Mouse (Mus musculus) intestine, embryonic 14.5 days (tissue): ENCODE results near the gene Hkdc1. TPM values are rescaled to one million over a fixed set of nuclear protein-coding genes. Genes with fewer than 3 reads are reported as not detected.

Experiments
- ATAC-seq: fragments of 200-750 bp; cut with Nextera tagmentation; replicated peaks from 2 replicates; pipeline ENCODE4 v1.8.0; 2017; ENCODE audit warnings: low read depth, moderate number of reproducible peaks, moderate TSS enrichment, moderate library complexity; ENCODE audit not compliant: low FRiP score, low TSS enrichment
- DNase-seq: peaks from one replicate; pipeline ENCODE4 v3.0.0-alpha.2; 2018; ENCODE audit warnings: low spot score
- H3K27ac ChIP-seq: fragments of 300-500 bp; sonication (generic); 2 replicates; pipeline ENCODE4 v1.5.1; 2014; ENCODE audit warnings: low read depth, mild to moderate bottlenecking, control low read depth
- H3K27me3 ChIP-seq: fragments of 300-500 bp; sonication (generic); replicated peaks from 2 replicates; pipeline ENCODE4 v1.6.1; 2014; ENCODE audit warnings: low read length, control low read depth; ENCODE audit not compliant: control insufficient read depth, insufficient read depth
- H3K36me3 ChIP-seq: fragments of 300-500 bp; sonication (generic); 2 replicates; pipeline ENCODE4 v1.6.1; 2014; ENCODE audit warnings: low read length, control low read depth; ENCODE audit not compliant: control insufficient read depth, insufficient read depth
- H3K4me1 ChIP-seq: fragments of 300-500 bp; sonication (generic); replicated peaks from 2 replicates; pipeline ENCODE4 v1.6.1; 2014; ENCODE audit warnings: low read length, control low read depth, mixed read lengths; ENCODE audit not compliant: control insufficient read depth, insufficient read depth
- H3K4me2 ChIP-seq: fragments of 300-500 bp; sonication (generic); 2 replicates; pipeline ENCODE4 v1.6.1; 2014; ENCODE audit warnings: low read length
- H3K4me3 ChIP-seq: fragments of 300-500 bp; sonication (generic); 2 replicates; pipeline ENCODE4 v1.5.1; 2014; ENCODE audit warnings: low read depth, low read length, control low read depth, mixed read lengths
- H3K9ac ChIP-seq: fragments of 300-500 bp; sonication (generic); 2 replicates; pipeline ENCODE4 v1.6.1; 2014; ENCODE audit warnings: mild to moderate bottlenecking, low read length
- H3K9me3 ChIP-seq: fragments of 300-500 bp; sonication (generic); 2 replicates; pipeline ENCODE4 v1.6.1; 2016; ENCODE audit warnings: low read length, control low read depth; ENCODE audit not compliant: control insufficient read depth
- WGBS: fragments of 180-500 bp; shearing (Covaris S2); extraction: QIAGEN DNeasy Blood & Tissue Kit; methylation state at CpG from one replicate; pipeline ENCODE4 v1.1.7; 2014; 5-methylcytosine and 5-hydroxymethylcytosine counted together
- polyA plus RNA-seq: library from polyadenylated mRNA; unstranded; fragments of >200 nt; fragmentation: Nextera tagmentation; extraction: Ambion mirVana; gene quantifications from 2 replicates; pipeline ENCODE4 v1.2.1, GENCODE M21; 2014

Gene Hkdc1
- polyA plus RNA-seq, 1 experiment from 2014 or later: 5.8 TPM

- H3K4me2 ChIP-seq: no peak overlapping the region
- no peak for DNase-seq
- peak overlapping the region; percentile 51; the same call in 1 of the 2 replicates for H3K27ac ChIP-seq
These were observed 3.0 kb upstream of the Hkdc1 start for GRCm38 (mm10) chr10:62425081-62425871.

GRCm38 (mm10) chr10:62421127-62421526 is 1.2 kb downstream of the Hkdc1 start:
- 79% methylated on average over 3 of the region's 3 CpGs for WGBS
- Histone ChIP-seq H3K4me2 (no peak overlapping the region), H3K4me3 (no peak overlapping the region)

More at GRCm38 (mm10) chr10:62425081-62425871, 3.0 kb upstream of the Hkdc1 start:
- ATAC-seq: no peak
- Histone ChIP-seq H3K9me3 (no peaks in the 10 kb centered on the region), H3K9ac (no peak overlapping the region), H3K27me3 (no peaks in the 10 kb centered on the region), H3K4me3 (no peak overlapping the region), H3K36me3 (peaks cover 26% of the 10 kb centered on the region), H3K4me1 (peaks cover 9% of the 10 kb centered on the region)
- 32% methylated on average over 9 of the region's 9 CpGs for WGBS

GRCm38 (mm10) chr10:62420399-62420798 is 1.9 kb downstream of the Hkdc1 start:
- ATAC-seq: no peak
- 54% methylated on average over 6 of the region's 6 CpGs for WGBS
- no peak overlapping the region for H3K4me3 ChIP-seq

More at GRCm38 (mm10) chr10:62421127-62421526, 1.2 kb downstream of the Hkdc1 start:
- DNase-seq (no peak), ATAC-seq (no peak)
- H3K4me1 ChIP-seq: peaks cover 9% of the 10 kb centered on the region
- H3K27me3 ChIP-seq: no peaks in the 10 kb centered on the region
- H3K27ac ChIP-seq: peak overlapping the region; percentile 22; the same call in 1 of the 2 replicates
- H3K36me3 ChIP-seq: no peaks in the 10 kb centered on the region
- H3K9ac ChIP-seq: no peak overlapping the region
- H3K9me3 ChIP-seq: no peaks in the 10 kb centered on the region

GRCm38 (mm10) chr10:62419422-62419821 is 2.9 kb downstream of the Hkdc1 start:
- H3K9ac ChIP-seq: no peak overlapping the region
- no peak overlapping the region for H3K4me2 ChIP-seq

More at GRCm38 (mm10) chr10:62420399-62420798, 1.9 kb downstream of the Hkdc1 start:
- Histone ChIP-seq H3K9ac (no peak overlapping the region), H3K27ac (peak overlapping the region; percentile 22; the same call in 1 of the 2 replicates), H3K36me3 (no peaks in the 10 kb centered on the region), H3K4me1 (peaks cover 2% of the 10 kb centered on the region; the same call in 1 of the 2 replicates), H3K9me3 (no peaks in the 10 kb centered on the region), H3K27me3 (no peaks in the 10 kb centered on the region), H3K4me2 (no peak overlapping the region; the same call in 1 of the 2 replicates)
- no peak for DNase-seq

GRCm38 (mm10) chr10:62418831-62419356 is 3.4 kb downstream of the Hkdc1 start:
- H3K4me2 ChIP-seq: no peak overlapping the region
- 75% methylated on average over 7 of the region's 7 CpGs for WGBS

More at GRCm38 (mm10) chr10:62419422-62419821, 2.9 kb downstream of the Hkdc1 start:
- DNase-seq: no peak
- no peaks in the 10 kb centered on the region for H3K9me3 ChIP-seq
- H3K27me3 ChIP-seq: no peaks in the 10 kb centered on the region
- ATAC-seq: no peak
- H3K36me3 ChIP-seq: no peaks in the 10 kb centered on the region
- 73% methylated on average over 5 of the region's 5 CpGs for WGBS
- H3K4me3 ChIP-seq: no peak overlapping the region
- no peaks in the 10 kb centered on the region for H3K4me1 ChIP-seq
- no peak overlapping the region for H3K27ac ChIP-seq

GRCm38 (mm10) chr10:62413606-62413982 is 8.7 kb downstream of the Hkdc1 start:
- WGBS: 23% methylated on average over 4 of the region's 4 CpGs
- Histone ChIP-seq H3K27me3 (no peaks in the 10 kb centered on the region), H3K9ac (no peak overlapping the region), H3K27ac (peak overlapping the region; percentile 75), H3K4me1 (peaks cover 7% of the 10 kb centered on the region; the same call in 1 of the 2 replicates), H3K4me2 (peak overlapping the region; percentile 27; the same call in 1 of the 2 replicates), H3K36me3 (no peaks in the 10 kb centered on the region), H3K4me3 (no peak overlapping the region), H3K9me3 (no peaks in the 10 kb centered on the region)
- ATAC-seq: peak; percentile 84
- no peak for DNase-seq

More at GRCm38 (mm10) chr10:62418831-62419356, 3.4 kb downstream of the Hkdc1 start:
- Histone ChIP-seq H3K4me3 (no peak overlapping the region), H3K27me3 (no peaks in the 10 kb centered on the region), H3K36me3 (no peaks in the 10 kb centered on the region), H3K9ac (no peak overlapping the region), H3K27ac (no peak overlapping the region), H3K9me3 (no peaks in the 10 kb centered on the region), H3K4me1 (no peaks in the 10 kb centered on the region)
- ATAC-seq: no peak
- DNase-seq: no peak

- Histone ChIP-seq H3K27ac (peak overlapping the region; percentile 75), H3K9ac (no peak overlapping the region), H3K4me2 (peak overlapping the region; percentile 27; the same call in 1 of the 2 replicates), H3K9me3 (no peaks in the 10 kb centered on the region), H3K4me3 (no peak overlapping the region), H3K27me3 (no peaks in the 10 kb centered on the region), H3K4me1 (peaks cover 7% of the 10 kb centered on the region; the same call in 1 of the 2 replicates), H3K36me3 (no peaks in the 10 kb centered on the region)
- DNase-seq (peak; percentile 72), ATAC-seq (peak; percentile 80)
- 10% methylated on average over 8 of the region's 8 CpGs for WGBS
These were observed 9.2 kb downstream of the Hkdc1 start for GRCm38 (mm10) chr10:62412906-62413605.
